Mouse (Mus musculus): ENCODE measurements around the gene Clrn3. TPM values are rescaled to one million over a fixed set of nuclear protein-coding genes. Genes with fewer than 3 reads are reported as not detected.

Gene Clrn3
- total RNA-seq (2023), result not detected

DNA sequence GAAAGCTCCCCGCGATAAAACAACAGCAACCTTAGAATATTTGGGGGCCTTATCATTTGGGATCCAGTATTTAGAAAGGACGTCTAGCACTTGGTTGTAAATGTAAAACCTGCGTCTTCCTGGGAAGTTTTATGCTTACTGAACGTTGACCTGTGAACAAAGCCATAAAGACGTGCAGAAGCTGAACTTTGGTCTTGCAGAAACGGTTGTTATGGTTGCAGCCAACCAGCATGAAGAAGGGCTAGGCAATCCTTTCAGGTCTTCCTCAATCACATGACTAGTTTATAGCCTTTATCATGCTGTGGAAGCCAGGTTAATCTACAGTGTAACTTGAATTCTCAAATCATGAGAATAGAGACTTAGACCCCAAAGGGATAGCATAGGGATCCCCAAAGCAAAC, at the start of gene Clrn3:
TSS of gene Clrn3 (minus strand) at position 140 of the 400 bp plus-strand sequence.

GRCm38 (mm10) chr7:135537341-135537901, 9.0 kb upstream of the Clrn3 start, which contains the start of gene Ptpre:
TSS of gene Ptpre (plus strand) at chr7:135537481.

Other genes with a start within 250 kb of the Clrn3 start
- gene Foxi2, start 118.3 kb downstream of the Clrn3 start, total RNA-seq (2023), result not detected
- gene Ptpre, start 8.8 kb upstream of the Clrn3 start, total RNA-seq (2023), result 10 to 100 TPM; 16.9 to 17.0 TPM
- 1 to 10 TPM; 4.1 to 4.8 TPM for gene Mki67, start 187.7 kb upstream of the Clrn3 start, total RNA-seq (2023)